Mouse (Mus musculus): ENCODE results near the gene Ugt1a8.
"Not testable (repeated sequence)": the region's sequence is repeated elsewhere in the genome, so short reads cannot be mapped to it uniquely, and the experiment has no call there.

The Ugt1a8 gene

GRCm38 (mm10) chr1:88224029-88224776, 136.6 kb downstream of the Ugt1a8 start:
- DNase-seq, result peak in 1 of 2 experiments; percentile 55

DNA sequence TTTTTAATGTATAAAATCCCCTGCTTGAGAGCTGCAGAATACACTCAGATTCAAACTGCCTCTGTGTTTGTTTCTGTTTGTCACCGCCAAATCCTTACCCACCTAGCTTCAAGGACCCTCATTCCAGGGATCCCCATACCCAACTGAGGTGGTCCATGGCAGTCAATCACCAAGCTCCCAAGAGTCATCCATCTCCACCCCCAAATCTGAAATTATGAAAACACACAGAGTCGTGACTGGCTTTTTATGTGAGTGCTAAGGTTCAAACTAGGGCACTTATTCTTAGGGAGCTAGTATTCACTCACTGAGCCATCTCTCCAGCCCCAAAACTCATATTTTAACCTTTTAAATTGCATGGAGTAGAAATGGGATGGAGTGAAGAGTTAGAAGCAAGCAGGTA, 137.7 kb downstream of the Ugt1a8 start:
- DNase-seq, result not testable (repeated sequence)

- no peak for DNase-seq
These were observed 138.1 kb downstream of the Ugt1a8 start for GRCm38 (mm10) chr1:88225741-88226140.

DNA sequence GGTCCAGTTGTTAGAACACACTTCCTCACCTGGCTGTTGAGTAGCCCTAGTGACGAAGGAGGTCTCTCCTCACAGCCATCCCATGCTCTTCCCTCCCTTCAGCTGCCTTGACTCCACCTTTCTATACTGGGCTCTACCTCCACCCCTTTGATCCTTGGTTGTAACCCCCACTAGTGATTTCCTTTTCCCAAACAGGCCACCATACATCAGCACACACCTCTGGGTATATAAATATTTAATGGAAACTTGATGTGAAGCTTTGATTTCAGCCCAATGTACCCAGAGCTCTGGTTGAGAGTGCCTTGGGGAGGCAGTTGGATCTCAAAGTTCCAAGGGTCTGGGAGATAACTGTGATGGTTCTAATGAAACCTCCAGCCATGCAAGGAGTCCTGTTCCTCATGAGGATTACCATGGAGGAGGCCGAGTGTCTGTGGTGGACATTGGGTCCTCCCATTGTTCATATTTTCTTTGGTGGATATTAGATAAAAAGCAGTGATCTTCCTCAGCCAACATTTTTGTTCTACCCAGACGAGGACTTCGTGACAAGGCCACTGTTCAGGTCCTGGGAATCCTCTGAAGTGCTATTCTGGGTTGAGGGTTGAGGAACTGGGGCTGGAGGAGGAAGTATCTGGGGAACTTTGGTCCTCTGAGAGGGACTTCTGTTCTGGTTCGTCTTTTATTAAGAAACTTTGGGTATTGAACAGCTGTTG, 139.2 kb downstream of the Ugt1a8 start, which contains the start of gene Mroh2a:
Gene Mroh2a (plus strand): TSS at position 317 of the 710 bp plus-strand sequence.
- peak in 1 of 2 experiments; percentile 4 for DNase-seq

DNA sequence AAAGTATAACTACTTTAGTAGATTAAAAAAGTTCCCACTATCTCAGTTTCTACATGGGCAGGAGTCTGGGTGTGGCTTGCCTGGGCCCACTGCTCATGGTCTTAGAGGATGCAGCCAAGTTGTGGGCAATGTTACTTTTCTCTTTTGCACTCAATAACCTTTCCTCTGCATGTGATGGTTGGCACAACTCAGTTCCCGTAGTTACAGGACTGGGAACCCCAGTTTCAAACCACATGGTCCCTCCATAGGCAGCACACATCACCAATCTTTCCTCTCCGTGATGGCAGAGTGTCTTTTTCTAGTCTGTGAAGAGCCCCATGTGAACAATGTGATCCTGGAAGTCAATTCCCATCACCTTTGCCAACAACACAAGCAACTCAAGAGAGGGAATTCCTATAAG, 139.9 kb downstream of the Ugt1a8 start:
- DNase-seq, result peak in 1 of 2 experiments; percentile 2

- peak in 1 of 2 experiments; percentile 1 for DNase-seq
These were observed 140.5 kb downstream of the Ugt1a8 start for GRCm38 (mm10) chr1:88228121-88228520.

DNA sequence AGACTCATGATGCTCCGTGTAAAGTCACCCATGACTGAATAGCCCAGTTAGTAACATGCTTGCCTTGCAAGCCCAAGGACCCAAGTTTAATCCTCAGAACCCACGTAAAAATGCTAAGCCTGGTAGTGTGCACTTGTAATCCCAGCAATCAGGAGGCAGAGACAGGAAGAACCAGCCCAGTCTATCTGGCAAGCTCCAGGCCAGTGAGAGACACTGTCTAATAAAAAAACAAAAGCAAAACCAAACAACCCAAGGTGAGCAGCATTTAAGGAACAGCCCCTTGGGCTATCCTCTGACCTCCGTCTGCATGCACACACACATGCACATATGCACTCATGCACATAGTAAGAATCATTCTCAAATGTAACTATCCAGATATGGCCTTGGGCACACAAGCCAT, 142.0 kb downstream of the Ugt1a8 start:
- no peak for DNase-seq

- DNase-seq, result no peak
These were observed 142.4 kb downstream of the Ugt1a8 start for GRCm38 (mm10) chr1:88229986-88230385.

DNA sequence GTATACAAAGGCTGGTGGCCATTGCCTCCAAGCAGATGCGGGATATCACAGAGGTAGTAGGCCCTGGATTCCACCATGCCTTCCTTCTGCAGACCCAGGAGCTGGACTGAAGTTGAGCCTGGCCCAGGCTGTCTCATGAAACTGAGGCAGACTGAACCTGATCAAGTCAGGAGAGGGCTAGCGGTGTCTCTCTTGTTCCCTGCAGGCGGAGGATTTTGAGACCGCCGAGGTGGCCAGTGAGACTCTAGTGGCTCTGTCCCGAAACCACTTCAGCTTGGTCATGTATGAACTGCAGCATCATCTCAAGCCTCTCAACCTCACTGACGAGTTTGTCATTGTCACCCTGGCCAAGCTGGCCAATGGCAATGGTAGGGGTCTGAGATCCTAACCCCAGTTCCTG, 142.8 kb downstream of the Ugt1a8 start:
- DNase-seq, result no peak

DNA sequence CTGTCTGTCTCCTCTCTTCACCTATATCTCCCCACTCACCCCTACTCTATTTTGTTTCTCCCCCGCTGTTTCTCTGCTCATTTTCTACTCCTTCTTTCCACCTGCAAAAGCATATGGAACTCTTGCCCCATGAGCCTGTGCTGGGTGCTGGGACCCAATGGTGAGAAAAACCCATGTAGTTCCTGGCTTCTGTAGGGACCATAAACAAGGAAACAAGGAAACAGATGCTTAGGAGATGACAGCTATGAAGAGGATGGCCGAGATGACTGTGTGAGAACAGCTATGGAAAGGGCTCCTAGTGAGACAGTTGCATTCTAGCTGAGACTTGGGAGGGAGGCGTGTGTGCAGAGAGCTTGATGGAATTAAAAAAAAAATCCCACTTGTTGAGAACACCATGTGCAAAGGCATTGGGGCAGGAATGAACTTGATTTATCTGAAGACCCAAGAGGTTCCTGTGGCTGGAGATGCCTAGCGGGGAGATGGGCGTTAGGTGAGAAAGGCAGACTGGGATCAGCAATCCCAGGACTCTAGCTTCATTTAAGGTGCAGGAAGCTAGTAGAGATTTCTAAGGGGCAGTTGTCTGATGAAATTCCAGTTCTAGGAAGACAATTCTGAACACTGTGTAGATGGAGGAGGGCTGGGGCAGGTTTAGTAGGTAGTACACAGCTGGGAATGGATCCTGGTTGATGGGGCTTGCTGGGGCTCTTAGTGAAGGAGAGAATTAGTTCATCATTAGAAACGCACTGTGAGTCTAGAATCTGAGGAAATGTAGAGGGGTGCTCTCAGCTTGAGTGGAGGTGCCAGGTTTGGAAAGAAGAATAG, 143.6 kb downstream of the Ugt1a8 start:
- DNase-seq, result no peak

DNA sequence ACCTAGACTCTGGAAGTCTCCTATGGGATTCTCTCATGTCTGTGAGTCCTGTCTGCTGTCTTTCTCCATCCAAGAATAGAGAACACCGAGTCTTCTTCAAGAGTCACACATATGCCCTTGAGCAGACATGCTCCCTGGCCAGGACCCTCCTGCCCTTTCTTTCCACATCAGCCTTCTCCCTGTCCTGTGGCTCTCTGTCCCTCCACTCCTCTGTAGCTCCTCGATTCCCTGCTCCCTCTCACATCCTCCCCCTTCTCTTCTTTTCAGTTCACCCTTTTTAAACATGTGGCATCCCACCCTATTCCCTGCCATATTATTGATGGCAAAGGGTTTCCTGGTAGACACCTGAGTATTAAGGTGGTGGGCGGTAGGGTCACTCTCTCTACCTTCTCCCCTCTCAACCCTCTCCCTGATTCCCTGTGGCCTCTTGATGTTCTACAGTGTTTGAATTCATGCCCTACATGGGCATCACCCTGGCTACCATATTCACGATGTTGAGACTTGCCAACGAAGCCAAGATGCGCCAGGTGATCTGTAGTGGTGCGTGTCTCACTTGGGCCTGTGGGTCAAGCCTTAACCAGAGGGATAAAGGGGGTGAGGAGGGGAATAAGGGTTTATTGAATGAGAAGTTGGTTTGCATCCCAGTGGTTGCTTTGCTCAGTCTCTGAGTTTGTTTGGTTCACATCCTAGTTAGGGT, 144.3 kb downstream of the Ugt1a8 start:
- no peak for DNase-seq

GRCm38 (mm10) chr1:88232664-88233380, 145.2 kb downstream of the Ugt1a8 start:
- DNase-seq, result no peak

DNA sequence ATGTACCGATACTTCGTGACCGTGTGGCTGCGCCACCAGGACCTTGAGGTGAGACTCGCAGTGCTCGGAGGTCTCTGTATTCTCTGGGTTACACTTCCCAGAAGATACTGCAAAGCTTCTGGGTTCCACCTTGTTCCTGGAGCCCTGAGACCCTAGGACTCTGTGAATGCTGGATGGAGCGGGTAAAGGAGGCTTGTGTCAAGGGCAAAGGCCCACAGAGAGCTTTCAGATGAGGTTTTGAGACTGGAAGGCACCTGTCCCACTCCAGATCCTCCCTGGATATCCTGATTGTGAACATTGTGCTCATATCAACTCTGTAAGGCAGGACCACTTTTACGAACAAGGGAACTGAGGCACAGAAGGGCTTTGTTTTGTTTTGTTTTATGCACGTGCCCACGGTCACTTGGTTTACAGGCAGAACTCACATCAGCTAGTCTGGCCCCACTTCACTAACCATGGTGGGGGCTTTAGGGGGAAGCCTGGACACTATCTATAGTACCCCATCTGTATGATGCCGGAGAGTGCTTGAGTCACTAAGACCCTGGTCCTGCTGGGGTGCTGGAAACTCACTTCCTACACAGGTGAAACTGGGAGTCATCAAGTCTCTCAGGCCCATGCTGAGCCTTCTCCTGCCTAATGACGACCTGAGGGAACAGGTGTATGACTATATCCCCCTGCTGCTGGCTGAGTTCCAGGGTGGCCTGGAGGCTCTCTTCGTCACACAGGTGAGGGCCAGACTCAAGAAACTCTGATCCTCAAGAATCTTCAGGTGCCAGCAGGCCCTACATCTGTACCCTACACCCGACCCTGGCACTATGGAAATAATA, 146.0 kb downstream of the Ugt1a8 start:
- no peak for DNase-seq

- no peak for DNase-seq
These were observed 146.6 kb downstream of the Ugt1a8 start for GRCm38 (mm10) chr1:88234248-88234610.

GRCm38 (mm10) chr1:88234646-88235045, 147.0 kb downstream of the Ugt1a8 start:
- no peak for DNase-seq

DNA sequence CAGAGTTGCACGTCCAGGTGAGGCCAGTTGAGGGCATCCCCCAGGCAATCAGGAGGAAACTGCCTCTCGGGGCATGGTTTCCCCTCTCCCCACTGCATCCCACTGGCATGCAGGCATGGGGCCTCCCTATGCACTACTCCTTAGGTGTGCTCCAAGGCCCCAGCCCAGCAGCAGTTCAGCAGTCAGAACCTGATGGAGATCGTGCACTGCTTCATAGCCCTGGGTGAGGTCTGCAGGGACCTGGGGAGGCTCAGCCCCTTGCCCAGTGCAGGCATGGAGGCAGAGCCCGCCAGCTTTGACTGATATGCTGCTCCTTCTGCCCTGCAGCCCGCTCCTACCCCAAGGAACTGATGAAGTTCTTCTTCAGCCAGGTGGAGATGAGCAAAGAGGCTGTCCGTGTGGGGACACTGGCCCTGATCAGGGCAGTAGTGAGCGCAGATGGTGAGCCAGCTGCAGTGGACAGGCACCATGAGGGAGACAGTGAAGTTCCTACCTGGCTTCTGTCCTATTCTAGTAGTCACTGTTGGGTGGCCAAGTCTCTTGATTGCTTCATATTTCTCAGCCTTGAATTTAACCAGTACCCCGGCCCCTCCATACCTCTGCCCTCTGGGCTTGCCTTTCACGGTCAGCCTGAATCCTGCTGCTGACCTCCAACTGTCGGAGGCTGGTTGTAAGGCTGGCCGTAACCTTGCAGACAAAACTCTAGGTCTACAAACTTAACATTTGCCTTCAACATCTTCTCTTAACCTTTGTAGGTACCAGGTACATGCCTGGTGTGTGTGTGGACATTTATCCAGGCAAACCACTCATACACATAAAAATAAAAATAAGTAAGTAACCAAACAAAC, 147.7 kb downstream of the Ugt1a8 start:
- no peak for DNase-seq

DNA sequence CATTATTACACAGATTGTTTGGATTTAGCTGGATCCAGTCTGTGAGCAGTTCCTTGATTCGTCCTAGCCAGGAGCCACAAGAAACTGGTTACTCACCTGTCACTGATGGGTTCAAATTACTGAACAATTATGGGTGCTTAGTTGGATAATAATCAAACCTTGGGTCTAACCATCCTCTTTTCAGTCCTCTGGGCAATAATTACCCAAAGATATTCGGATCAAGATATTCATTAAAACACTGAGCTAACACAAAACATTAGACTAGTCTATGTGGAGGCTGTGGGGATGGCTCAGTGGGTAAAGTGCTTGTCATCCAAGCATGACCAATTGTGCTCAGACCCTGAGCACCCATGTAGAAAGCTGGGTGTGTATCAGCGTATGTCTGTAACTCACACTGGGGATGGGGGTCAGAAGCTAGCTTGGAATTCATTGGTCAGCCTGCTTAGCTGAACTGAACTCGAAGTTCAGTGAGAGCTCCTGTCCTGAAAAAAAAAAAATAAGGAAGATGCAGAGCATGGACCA, 148.3 kb downstream of the Ugt1a8 start:
- peak; percentile 62 to 78 for DNase-seq

- no peak for DNase-seq
These were observed 149.7 kb downstream of the Ugt1a8 start for GRCm38 (mm10) chr1:88237311-88237710.

GRCm38 (mm10) chr1:88238771-88239170, 151.2 kb downstream of the Ugt1a8 start:
- DNase-seq, result no peak

GRCm38 (mm10) chr1:88240072-88240471, 152.5 kb downstream of the Ugt1a8 start:
- DNase-seq, result no peak
